Mouse (Mus musculus) common myeloid progenitor, adult 5-6 weeks (primary cell): ENCODE data around the gene Irf9. TPM values are rescaled to one million over a fixed set of nuclear protein-coding genes. Genes with fewer than 3 reads are reported as not detected.

Source experiments
- ATAC-seq: replicated peaks from 2 replicates; pipeline ENCODE4 v1.8.0; 2016; ENCODE audit warnings: low read depth, mild to moderate bottlenecking, moderate TSS enrichment, inconsistent platforms; ENCODE audit not compliant: poor library complexity, severe bottlenecking
- total RNA-seq: library from RNA; stranded (forward); fragments of 200-1000, 187-1606 nt; gene quantifications from 2 replicates; pipeline ENCODE4 v1.2.3, GENCODE M21; 2017

The Irf9 gene
- total RNA-seq, 1 experiment from 2014 or later, result 38.5 TPM

DNA sequence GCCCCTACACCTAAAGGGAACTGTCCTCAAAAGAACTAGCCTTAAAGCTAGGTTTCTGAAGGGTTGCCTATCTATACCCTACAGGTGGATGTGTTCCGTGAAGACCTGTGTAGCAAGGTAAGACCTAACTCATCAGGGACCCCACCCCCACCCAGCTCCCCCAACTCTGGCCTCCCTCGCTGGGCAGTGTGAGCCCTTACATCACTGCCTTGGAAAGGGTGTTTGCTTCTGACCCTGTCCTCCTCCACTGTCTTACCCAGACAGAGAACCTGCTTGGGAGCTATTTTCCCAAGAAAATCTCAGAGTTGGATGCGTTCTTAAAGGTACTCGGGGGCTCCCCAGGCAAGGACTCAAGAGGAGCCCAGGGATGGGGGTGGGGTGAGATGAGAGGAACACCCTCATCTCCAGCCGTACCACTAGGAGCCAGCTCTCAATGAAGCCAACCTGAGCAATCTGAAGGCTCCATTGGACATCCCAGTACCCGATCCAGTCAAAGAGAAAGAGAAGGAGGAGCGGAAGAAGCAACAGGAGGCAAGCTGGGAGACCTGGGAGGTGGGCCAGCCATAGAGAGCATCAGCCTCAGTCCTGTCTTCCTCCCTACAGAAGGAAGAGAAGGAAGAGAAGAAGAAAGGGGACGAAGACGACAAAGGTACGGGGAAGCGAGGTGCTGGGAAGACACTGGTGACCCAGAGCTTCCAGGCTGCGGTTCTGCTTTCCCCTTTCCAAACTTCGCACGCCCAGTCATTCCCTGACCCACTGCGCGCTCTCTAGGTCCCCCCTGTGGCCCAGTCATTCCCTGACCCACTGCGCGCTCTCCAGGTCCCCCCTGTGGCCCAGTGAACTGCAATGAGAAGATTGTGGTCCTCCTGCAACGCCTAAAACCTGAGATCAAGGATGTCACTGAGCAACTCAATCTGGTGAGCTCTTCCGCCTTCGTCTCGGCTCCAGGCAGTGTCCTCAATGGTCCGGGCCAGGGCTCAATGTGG lies 23.6 kb upstream of the Irf9 start:
- no peak for ATAC-seq

DNA sequence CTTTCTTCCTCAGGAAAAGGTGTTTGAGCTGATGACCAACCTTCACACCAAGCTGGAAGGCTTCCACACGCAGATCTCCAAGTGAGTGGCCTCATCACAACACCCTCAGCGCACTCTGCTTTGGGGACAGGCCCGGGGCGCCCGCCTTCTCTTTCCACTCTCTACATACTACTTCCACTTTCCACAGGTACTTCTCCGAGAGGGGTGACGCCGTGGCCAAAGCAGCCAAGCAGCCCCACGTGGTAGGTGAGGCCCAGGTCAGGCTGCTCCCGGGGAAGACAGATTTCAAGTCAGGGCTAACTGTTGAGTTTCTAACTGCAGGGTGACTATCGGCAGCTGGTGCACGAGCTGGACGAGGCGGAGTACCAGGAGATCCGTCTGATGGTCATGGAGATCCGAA lies 22.6 kb upstream of the Irf9 start:
- no peak for ATAC-seq

DNA sequence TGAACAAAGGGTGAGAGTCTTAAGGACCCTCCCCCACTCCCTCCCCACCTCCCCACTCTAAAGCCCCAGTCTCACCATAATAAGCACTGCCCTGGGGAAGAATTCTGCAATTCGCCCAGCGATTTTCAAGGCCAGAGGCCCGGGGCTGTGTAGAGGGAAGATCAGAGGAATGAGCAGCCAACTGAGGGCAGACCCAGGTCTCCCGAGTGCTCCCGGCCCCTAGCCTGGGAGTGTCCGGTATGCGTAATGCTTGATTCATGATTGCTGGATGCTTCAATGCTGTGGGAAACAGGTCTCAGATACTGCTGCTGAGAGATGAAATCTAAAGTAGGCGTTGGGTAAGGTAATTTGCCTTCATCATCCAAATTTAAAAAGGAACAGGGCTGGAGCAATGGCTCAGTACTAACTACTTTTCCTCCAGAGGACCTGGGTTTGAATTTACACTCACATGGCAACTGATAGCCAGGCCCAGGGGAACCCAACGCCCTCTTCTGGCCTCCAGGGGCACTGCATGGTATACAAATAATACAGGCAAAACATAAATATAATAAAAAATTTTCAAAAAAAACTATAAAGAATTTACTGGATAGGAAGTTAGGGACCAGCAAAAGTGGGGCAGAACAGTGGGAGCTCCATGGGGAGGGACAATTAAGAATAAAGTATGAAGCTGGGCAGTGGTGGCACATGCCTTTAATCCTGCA lies 21.2 kb upstream of the Irf9 start:
- ATAC-seq, result no peak

DNA sequence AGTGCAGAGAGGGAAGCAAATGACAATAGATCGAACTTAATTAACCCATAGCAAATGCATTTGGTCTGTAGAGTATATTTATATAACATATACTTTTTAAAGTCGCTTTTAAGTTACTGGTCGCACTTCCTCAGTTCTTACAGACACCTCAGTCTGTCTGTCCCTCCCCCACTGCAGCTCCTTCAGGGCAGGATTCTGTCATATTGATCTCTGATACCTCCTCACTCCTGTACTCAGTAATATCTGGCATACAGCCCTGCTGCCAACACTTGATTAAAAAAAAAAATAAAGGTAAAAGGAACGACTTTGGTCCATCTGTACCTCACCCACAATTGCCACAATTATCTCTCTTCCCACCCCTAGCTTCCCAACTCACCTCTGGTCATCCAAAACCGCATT lies 19.1 kb upstream of the Irf9 start:
- no peak for ATAC-seq

DNA sequence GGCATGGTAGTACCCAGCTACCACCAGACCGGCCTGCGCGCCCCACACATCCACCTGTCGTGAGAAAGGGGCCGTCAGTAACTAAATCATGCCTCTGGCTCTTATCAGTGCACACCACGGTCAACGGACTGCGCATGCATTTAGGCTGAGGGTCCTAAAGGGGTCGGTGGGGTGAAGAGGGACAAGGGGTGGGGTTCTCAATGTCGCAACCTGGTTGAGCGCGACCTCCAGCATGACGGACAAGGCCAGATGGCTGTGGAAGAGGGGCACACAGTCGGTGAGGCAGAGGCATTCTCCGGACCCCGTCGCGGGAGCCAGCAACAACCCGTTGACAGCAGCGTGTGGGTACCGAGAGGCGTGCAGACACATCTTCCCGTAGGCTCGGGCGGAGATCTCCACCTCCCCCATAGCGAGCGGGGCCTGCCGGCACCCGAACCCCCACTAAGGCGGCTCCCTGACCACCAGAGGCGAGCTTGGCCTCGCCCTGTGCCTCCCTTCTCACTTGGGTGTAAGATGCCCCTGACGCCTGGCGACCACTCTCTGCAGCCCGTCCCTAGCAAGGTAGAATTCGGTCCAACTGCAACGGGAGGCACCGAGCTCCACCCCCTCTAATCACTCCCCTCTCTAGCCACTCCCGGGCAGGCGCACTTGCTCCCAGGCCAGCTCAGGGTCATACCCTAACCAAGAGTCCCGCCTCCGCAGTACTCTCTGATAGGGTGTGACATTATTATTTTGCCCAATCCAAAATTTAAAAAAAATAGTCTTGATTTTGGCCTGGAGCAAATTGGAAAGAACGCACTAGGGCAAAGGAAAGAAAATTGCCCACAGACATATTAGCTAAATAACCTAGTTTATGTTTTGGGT lies 18.4 kb upstream of the Irf9 start, which contains the start of gene Emc9:
TSS of gene Emc9 (minus strand) at position 601 of the 864 bp plus-strand sequence.
- peak; percentile 86 for ATAC-seq

DNA sequence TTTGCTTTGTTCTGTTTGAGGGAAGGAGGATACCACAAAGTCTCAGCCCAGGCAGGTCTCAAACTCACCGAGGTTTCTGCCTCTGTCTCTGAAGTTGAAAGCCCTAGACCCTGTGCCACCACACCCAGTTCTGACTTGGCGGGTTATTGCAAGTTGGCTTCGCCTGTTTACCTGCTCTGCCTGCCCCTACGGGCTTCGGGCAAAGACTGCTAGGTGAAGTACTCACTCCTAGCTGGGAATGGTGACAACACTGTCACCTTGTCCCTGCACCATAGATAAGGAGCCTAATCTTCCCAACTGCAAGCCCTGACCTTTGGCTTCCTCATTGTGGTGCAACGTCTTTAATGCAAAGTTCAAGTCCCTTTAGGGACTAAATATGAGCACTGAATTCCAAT lies 17.8 kb upstream of the Irf9 start:
- ATAC-seq, result peak; percentile 13; the same call in 1 of the 2 replicates

DNA sequence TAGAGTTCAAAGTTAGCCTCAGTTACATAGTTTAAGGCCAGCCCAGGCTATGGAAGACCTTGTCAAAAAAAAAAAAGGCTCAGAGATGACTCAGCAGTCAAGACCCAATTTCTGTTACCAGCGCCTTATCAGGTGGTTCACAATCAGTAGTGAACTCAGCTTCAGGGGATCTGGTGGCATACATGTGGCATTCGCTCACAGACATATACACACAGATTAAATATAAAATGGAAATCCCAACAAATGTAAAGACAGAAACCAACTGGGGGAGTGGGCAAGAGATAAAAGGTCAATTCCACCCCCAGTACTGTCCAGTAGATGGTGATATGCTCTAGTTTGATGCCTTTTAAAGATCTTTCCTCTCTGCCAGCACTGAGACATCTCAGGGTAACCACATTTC lies 17.2 kb upstream of the Irf9 start:
- peak; percentile 6; the same call in 1 of the 2 replicates for ATAC-seq

DNA sequence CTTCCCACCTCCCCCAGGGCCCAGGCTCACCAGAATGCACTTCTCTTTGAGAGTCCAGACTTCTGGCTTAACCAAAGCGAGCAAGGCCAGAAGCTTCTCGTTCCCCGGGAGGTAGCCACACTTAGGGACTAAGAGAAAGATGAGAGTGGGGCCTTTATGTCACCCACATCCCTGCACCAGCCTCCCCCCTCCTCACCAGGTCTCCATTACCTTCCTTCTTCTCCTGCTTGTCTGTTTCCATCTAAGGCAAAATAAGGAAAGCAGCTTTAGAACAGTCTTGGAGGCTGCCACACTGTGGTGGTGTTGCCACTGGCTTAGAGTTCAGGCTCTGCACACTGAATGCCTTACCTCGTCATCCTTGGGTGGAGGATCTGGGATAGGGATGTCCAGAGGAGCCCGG lies 14.1 kb upstream of the Irf9 start:
- no peak for ATAC-seq

DNA sequence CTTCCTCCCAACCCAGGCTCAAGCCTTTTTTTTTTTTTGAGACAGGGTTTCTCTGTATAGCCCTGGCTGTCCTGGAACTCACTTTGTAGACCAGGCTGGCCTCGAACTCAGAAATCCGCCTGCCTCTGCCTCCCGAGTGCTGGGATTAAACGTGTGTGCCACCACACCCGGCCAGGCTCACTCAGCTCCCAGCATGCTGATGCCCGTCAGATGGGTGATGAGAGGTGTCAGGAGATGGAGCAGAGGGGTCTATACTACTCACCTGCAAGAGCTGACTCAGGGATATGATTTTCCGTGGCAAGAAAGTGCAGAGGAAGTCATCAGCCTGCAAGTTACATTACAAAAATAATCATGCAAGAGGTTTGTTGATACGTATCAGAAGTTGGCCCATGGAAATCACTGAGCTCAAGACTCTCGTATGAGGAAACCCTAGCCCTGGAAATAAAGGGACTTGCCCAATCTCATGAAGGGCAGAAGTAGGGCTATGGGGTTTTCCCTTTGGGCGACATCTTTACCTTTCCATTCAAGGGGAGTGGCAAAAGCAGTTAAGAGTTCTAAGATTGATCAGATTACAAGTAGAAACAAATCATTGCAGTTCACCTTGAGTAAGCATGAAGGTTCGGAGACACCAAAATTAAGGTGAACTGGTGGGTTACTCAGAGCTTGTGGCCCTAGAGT lies 13.5 kb upstream of the Irf9 start:
- ATAC-seq, result no peak

DNA sequence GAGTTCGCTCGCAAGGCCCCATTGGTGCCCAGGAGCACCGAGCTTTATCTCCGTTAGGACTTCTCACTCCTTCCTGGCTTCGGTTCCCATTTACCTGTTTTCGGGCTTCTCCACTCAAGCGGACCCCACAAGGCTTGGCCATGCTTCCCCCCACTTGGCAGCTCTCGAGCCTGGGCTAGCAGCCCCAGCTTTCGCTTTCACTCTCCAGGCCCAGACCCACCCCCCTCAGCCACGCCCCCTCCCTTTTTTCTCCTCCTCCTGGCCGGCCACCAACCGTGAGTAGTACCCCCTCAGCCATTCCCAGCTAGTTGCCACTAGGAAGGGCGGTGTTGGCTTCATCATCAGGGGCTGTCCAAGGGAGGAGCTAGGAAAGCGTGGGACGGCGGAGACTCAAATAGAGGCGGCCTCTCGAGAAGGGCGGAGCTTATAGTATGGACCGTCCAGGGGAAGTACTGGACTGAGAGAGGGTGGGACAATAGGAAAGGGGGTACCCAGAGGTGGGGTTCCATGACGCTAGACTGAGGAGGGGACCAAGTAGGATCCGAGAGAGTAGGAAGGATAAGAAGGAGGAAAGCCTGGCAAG lies 12.5 kb upstream of the Irf9 start, which contains the start of gene Psme2:
TSS of gene Psme2 (minus strand) at position 366 of the 583 bp plus-strand sequence.
- peak; percentile 83 for ATAC-seq

DNA sequence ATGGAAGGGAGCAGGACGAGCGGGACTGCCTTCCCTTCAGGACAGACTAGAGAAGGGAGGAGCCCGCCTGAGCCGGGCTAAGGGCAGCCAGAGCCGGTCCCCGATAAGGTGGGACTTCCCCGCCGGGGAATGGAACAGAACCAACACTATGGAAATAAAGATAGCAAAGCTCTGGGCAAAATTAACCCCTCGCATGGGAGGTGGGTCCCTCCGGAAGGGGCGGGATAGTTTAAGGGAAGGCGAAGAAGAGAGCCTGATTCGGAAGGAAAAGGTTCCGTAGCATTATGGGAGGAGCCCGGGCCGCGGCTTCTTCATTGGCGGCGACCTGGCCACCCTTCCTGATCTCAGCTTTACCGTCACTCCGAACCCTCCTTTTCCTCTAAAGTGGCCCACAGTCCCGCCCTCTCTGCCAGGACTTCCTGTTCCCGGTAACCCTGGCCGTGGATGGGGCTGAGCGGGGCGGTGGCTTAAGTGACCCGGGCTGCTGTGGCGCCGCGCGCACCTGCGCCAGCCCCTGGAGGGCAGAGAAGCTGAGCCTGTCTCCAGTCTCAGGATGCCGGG lies 12.0 kb upstream of the Irf9 start, which contains the start of gene Rnf31:
TSS of gene Rnf31 (plus strand) at position 378 of the 561 bp plus-strand sequence.
- ATAC-seq, result peak; percentile 85

DNA sequence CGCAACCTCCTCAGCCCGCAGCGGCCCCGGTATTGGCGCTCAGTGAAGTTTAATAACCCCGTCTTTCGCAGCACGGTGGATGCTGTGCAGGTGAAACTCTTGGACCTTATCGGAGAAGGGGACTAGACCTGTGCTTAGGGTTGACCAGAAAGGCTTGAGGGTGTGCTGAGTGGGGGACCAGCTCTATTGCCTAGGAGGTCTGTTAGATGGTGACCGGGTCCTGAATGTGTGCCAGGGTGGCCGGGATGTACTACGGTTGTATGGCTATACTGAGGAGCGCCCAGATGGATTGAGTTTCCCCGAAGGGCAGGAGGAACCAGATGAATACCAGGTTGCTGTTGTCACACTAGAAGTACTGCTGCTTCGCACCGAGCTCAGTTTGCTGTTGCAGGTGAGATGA lies 11.1 kb upstream of the Irf9 start:
- no peak for ATAC-seq

DNA sequence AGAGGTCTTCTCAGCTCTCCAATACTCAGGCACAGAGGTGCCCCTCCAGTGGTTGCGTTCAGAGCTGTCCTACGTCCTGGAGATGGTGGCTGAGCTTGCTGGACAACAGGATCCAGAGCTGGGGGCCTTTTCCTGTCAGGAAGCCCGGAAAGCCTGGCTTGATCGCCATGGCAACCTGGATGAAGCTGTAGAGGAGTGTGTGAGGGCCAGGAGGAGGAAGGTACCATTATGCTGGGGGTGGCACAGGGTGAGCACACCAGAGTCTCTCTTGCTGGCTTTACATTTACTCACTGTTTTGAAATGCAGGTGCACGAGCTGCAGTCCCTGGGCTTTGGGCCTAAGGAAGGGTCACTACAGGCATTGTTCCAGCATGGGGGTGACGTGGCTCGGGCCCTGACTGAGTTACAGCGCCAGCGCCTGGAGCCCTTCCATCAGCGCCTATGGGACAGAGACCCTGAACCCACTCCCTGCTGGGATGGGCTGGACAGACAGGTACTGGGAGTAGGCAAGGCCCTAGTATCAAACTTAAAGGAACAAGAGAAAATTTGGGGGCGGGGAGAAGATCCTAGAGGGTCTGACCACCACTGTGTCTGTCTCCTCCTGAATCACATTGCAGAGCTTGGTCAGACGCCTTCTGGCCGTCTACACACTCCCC lies 7.2 kb upstream of the Irf9 start:
- ATAC-seq, result no peak

DNA sequence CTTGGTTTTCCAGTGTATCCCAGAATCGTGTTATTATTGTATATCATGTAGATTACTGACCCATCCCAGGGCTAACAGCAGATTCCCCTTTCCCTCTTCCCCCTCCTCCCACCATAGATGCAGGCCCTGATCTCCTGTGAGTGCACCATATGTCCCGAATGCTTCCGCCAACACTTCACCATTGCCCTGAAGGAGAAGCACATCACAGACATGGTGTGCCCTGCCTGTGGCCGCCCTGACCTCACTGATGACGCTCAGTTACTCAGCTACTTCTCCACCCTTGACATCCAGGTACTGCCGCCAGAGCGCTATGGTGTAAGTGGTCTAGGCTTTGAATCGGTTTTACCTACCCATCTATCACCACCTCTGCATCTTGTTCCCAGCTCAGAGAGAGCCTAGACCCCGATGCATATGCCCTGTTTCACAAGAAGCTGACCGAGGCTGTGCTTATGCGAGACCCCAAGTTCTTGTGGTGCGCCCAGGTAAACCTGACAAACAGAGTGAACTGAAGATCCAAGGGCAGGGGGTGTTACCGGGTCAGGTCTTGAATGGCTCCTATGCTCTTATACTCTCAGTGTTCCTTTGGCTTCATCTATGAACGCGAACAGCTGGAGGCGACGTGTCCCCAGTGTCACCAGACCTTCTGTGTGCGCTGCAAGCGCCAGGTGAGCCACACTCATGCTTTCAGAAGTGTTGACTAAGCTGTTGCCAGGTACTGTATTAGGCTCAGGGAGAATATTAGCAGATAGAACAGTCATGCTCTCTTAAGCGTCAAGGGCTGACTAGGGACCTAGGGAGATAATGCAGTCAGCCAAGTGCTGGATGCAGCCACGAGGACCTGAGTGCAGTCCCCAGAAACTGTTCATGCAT lies 4.6 kb upstream of the Irf9 start:
- no peak for ATAC-seq

DNA sequence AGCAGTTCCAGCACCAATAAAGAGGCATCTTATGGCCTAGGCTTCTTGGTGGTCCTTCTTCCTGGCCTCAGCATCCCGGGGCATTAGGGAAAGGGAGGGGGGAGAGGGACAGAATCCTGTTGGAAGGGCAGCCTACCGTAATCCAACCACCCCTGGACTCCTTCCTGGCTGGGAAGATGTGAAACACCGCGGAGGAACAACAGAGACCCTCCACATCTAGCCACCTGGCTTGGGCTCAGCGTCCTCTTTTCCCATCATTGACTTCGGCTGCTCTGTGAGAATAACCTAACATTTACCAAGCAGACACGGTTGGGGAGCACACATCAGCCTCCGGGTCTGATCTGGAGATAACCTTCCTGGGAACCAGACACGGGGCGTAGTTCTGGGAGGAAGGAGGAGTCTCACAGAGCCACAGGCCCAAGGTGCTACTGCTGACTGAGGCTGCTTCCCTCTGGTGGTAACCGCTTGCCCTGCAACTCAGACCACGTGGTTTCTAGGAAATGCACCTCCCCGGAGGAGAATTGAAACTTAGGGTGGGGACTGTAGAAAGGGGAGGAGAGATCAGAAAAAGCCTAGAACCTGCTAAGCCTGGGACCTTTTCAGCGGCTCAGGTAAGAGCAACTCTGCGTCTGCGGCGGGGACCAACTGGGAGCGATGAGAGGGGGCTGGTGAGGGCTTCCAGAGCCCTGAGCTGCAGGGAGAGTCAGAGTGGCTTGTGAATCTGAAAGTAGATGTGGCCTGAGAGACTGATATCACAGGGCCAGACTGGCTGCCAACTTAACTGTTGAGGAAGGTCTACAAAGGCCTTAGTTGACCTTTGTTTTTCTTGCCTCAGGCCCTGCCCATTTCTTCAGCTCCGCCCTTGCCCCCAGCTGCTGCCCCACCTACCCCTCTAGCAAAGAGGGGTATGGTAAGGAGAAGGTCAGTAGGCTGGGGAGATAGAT lies 534 bp downstream of the Irf9 start:
- peak; percentile 93 for ATAC-seq

DNA sequence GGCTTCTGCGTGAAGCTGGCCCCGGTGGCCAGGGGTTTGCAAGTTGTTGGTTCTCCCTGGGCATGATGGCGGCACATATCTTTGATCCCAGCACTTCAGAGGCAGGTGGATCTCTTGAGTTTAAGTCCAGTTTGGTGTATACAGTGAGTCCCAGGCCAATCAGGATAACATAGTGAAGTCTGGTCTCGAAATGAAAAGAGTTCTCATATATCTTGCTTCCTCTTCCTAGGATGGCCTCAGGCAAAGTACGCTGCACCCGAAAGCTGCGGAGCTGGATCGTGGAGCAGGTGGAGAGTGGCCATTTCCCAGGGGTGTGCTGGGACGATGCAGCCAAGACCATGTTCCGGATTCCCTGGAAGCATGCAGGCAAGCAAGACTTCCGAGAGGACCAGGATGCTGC lies 1.5 kb downstream of the Irf9 start:
- no peak for ATAC-seq
